Mouse (Mus musculus) ovary, adult 18-20 months (tissue): Measurements from ENCODE around the gene Amotl1.
"Not testable (repeated sequence)": the region's sequence is repeated elsewhere in the genome, so short reads cannot be mapped to it uniquely, and the experiment has no call there.

Experiments used
- DNase-seq: peaks from one replicate; pipeline ENCODE4 v3.0.0; 2022; ENCODE audit warnings: low spot score, mixed read lengths

The Amotl1 gene

GRCm38 (mm10) chr9:14604363-14604762 is 40.5 kb downstream of the Amotl1 start:
- DNase-seq, result no peak

DNA sequence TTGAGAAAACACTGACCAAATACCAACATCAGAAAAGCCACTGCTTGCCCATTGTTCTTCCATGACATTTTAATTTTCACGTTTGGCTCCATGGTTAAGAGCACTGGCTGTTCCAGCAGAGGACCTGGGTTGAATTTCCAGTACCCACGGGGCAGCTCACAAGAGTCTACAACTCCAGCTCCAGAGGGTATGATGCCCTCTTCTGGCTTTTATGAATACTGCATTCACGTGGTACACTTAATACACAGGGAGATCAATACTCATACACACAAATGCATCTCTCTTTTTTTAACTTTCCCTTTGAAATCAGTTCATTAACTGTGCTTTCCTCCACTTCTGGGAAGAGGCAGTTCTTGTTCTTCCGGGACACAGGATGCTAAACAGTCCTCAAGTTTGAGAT is 41.4 kb downstream of the Amotl1 start:
- no peak for DNase-seq

GRCm38 (mm10) chr9:14599799-14600198 is 45.1 kb downstream of the Amotl1 start:
- DNase-seq, result no peak

- no peak for DNase-seq
Measured at GRCm38 (mm10) chr9:14598157-14598556, 46.7 kb downstream of the Amotl1 start.

GRCm38 (mm10) chr9:14597429-14597828 is 47.4 kb downstream of the Amotl1 start:
- DNase-seq, result no peak

DNA sequence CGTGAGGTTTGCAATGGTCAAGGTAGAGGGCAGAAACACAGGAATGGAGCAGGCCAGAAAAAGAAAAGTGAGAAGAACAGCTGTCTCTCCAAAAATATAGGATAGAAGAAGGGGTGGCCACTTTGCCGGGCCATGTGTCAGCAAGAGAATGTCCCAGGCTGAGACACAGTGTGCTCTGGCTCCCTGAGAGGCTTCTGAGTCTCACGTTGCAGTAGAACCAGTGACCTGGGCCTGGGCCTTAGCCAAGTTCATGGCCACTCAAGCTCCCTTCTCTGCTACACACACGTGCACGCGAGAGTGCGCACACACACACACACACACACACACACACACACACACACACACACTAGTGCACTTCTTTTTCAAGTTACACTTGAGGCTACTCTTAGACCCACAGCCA is 48.0 kb downstream of the Amotl1 start:
- DNase-seq, result no peak

GRCm38 (mm10) chr9:14596427-14596826 is 48.4 kb downstream of the Amotl1 start:
- DNase-seq, result no peak

DNA sequence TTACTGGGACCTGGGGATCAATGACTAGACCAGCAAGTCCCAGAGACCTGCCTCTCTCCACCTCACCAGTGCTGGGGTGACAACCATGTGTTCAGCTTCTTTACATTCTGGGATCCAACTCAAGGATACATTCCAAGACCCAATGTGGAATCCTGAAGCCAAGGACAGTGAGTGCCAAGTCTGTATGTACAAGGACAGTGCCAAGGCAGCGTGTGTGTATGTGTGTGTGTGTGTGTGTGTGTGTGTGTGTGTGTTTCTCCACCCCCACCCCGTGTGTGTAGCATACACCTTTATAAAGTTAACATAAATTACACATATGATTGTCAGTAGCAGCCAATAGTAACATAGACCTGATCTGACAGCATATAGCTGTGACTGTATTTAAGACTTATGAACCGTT is 49.0 kb downstream of the Amotl1 start:
- DNase-seq, result no peak

DNA sequence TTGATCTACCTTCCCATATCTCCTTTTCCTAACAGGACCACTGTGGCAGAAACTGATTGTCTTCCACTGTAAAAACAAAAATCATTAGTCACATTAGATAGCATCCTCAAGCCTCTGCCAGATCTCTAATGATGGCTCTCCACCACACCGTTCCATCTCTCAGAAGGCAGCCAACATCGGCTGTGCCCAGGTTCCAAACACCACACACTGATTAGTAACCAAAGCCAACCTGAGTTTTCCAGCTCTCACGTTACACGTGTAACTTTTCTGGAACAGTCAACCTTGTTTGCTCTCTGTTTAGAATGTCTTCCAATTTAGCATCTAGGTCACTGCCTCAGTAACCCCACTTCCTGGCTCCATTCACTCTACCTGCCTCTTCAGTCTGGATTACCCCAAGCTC is 51.0 kb downstream of the Amotl1 start:
- DNase-seq, result no peak

GRCm38 (mm10) chr9:14590666-14591065 is 54.2 kb downstream of the Amotl1 start:
- DNase-seq, result no peak

- DNase-seq, result no peak
Measured at GRCm38 (mm10) chr9:14588690-14589089, 56.2 kb downstream of the Amotl1 start.

GRCm38 (mm10) chr9:14585702-14586101 is 59.2 kb downstream of the Amotl1 start:
- no peak for DNase-seq

- DNase-seq, result no peak
Measured at GRCm38 (mm10) chr9:14578960-14579359, 65.9 kb downstream of the Amotl1 start.

DNA sequence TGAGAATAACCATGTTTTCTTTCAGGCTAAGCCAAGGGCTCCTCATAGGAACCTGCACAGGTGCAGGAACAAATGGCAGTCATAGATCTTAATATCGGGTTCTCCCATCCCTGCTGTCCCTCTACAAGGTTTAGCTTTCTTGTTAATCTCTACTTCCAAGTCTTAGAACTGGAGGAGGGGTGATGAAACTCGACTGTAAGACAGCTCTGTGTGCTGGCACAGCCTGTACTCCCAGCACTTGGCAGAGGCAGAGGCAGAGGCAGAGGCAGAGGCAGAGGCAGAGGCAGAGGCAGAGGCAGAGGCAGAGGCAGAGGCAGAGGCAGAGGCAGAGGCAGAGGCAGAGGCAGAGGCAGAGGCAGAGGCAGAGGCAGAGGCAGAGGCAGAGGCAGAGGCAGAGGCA is 68.5 kb downstream of the Amotl1 start:
- not testable (repeated sequence) for DNase-seq

GRCm38 (mm10) chr9:14574760-14575399 is 70.0 kb downstream of the Amotl1 start:
- DNase-seq, result peak; percentile 16

- no peak for DNase-seq
Measured at GRCm38 (mm10) chr9:14569175-14569975, 75.5 kb downstream of the Amotl1 start.

DNA sequence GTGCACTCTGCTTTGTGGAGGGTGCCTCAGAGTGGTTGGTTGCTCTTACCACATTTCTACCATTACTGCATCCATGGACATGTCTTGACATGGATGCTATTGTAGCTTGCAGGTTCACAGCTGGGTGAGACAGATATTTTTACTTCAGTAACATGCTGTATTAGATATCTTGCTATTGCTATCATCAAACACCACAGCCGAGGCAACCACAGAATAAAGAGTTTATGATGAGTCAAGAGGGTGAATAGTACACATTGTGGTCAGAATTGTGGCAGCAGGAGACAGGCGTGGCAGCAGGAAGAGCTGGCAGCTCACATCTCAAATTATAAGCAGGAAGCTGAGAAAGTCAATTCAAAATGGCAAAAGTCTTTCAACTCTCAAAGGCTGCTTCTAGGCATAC is 76.4 kb downstream of the Amotl1 start:
- no peak for DNase-seq

DNA sequence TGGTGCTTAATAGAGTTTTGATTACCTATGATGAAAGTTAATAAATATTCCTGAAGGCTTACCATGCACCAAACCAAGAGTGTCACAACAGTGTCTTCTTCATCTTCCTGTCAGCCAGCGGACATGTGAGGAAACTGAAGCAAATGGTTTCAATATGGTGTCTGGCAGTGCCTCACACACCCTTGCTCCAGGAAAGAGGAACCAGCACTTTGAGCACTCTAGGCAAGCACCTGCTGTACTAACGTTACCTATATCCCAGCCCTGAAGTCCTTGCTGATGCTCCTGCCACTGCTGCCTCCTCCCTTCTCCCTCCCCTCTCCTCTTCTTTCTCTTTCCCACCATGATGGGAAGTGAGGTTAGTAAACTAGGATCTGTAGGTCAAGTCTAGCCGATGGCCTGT is 80.4 kb downstream of the Amotl1 start:
- DNase-seq, result no peak

DNA sequence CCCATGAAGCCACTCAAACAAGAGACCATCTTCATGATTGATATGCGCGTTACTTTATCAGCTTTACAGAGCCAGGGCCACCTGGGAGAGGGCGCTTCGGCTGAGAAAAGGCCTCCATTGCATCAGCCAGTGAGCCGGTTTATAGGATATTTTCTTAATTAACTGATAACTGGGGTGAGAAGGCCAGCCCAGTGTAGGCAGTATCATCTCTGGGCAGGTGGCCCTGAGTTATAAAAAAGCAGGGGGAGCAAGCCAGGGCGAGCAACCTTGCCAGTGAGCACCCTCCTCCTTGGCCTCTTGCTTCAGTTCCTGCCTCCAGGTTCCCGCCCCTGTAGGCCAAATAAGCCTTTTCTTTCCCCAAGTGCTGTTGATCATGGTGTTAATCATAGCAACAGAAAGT is 81.5 kb downstream of the Amotl1 start:
- DNase-seq, result no peak

- DNase-seq, result no peak
Measured at GRCm38 (mm10) chr9:14560545-14560944, 84.3 kb downstream of the Amotl1 start.

- no peak for DNase-seq
Measured at GRCm38 (mm10) chr9:14559996-14560395, 84.9 kb downstream of the Amotl1 start.

DNA sequence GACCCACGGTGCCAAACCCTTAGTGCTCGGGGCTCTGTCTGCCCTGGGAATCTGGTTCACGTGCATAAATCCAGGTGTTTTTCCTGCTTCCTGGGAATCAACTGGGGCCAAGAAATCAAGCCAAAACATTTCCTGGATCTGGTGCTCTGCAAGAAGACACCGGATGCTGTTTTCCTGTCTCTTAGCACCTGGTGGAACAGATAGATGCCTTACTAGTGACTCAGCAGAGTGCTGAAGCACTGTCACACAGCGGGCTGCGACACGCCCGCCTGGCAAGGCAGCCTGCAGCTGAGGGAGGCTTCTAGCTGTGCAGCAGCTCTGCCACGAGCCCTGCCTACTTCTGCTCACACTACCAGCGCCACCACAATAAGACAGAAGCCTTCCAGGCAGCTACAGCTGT is 85.4 kb downstream of the Amotl1 start:
- no peak for DNase-seq

DNA sequence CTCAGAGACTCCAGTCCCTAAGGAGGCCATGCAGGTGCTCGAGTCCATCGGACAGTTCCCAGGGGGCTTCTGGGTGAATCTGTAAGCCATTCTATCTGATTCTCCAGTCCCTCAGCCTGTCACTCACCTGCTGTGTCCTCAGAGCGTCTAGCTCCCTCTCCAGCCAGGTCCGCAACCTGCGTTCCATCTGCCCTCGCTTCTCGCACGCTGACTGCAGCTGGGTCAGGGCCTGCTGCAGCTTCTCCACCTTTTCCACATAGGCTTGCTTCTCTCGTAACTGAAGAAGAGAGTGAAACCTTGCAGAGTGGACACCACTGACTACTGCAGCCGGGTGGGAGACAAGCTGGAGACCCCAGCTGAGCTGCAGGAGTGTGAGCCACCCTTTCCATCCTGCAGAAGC is 86.5 kb downstream of the Amotl1 start:
- no peak for DNase-seq

DNA sequence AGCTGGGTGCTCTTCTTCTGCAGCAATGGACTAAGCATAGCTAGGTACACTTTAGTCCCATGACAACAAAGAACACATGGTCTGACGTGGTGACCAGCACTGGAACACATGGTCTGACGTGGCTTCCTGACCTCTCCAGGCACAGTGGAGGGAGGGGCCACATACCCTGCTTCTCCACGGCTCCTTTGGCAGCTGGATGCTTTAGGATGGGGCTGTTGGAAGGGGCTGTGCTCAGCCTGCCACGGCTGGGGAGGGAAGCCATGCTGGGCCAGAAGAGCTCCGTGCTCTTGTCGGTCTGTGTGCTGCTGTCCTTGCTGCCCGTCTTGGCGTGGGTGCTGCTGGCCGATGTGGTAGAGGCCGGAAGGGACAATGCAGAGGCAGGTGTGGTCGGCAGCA is 96.5 kb downstream of the Amotl1 start:
- no peak for DNase-seq
